Mouse (Mus musculus) neural tube, embryonic 11.5 days (tissue): ENCODE data around the gene 2900026A02Rik. TPM values are rescaled to one million over a fixed set of nuclear protein-coding genes. Genes with fewer than 3 reads are reported as not detected.
A peak's percentile ranks its signal among the peaks of the same experiment; 100 is the strongest.

Experiments used
- ATAC-seq: fragments of 200-750 bp; cut with Nextera tagmentation; 2 replicates; pipeline ENCODE4 v1.8.0; 2017; ENCODE audit warnings: moderate number of reproducible peaks, mild to moderate bottlenecking, moderate TSS enrichment, moderate library complexity; ENCODE audit not compliant: insufficient read depth, low FRiP score, low TSS enrichment
- DNase-seq: peaks from one replicate; pipeline ENCODE4 v3.0.0-alpha.2; 2015; ENCODE audit warnings: low spot score
- H3K27ac ChIP-seq: fragments of 300-500 bp; sonication (generic); 2 replicates; pipeline ENCODE4 v1.5.1; 2014; ENCODE audit warnings: low read depth, mild to moderate bottlenecking, low read length
- H3K27me3 ChIP-seq: fragments of 300-500 bp; sonication (generic); 2 replicates; pipeline ENCODE4 v1.6.1; 2014; ENCODE audit warnings: mild to moderate bottlenecking, low read length, mixed read lengths; ENCODE audit not compliant: control insufficient read depth, insufficient read depth
- H3K36me3 ChIP-seq: fragments of 300-500 bp; sonication (generic); 2 replicates; pipeline ENCODE4 v1.6.1; 2014; ENCODE audit warnings: mild to moderate bottlenecking, low read length, moderate library complexity, mixed read lengths; ENCODE audit not compliant: control insufficient read depth, insufficient read depth
- H3K4me1 ChIP-seq: fragments of 300-500 bp; sonication (generic); 2 replicates; pipeline ENCODE4 v1.6.1; 2014; ENCODE audit warnings: low read length, mixed read lengths; ENCODE audit not compliant: control insufficient read depth, insufficient read depth
- H3K4me2 ChIP-seq: fragments of 300-500 bp; sonication (generic); 2 replicates; pipeline ENCODE4 v1.6.1; 2014; ENCODE audit warnings: low read depth, mild to moderate bottlenecking, moderate library complexity
- H3K4me3 ChIP-seq: fragments of 300-500 bp; sonication (generic); 2 replicates; pipeline ENCODE4 v1.5.1; 2014; ENCODE audit warnings: low read depth, low read length
- H3K9ac ChIP-seq: fragments of 300-500 bp; sonication (generic); 2 replicates; pipeline ENCODE4 v1.6.1; 2014; ENCODE audit warnings: mild to moderate bottlenecking, low read length
- H3K9me3 ChIP-seq: fragments of 300-500 bp; sonication (generic); 2 replicates; pipeline ENCODE4 v1.6.1; 2016; ENCODE audit warnings: low read length; ENCODE audit not compliant: control insufficient read depth
- WGBS: fragments of 180-500 bp; shearing (Covaris S2); extraction: QIAGEN DNeasy Blood & Tissue Kit; methylation state at CpG from one replicate; pipeline ENCODE4 v1.1.7; 2014; 5-methylcytosine and 5-hydroxymethylcytosine counted together
- polyA plus RNA-seq: library from polyadenylated mRNA; unstranded; fragments of >200 nt; fragmentation: Nextera tagmentation; extraction: Ambion mirVana; gene quantifications from 2 replicates; pipeline ENCODE4 v1.2.1, GENCODE M21; 2014

Gene 2900026A02Rik
- polyA plus RNA-seq, 1 experiment from 2014 or later, result 1.3 TPM

DNA sequence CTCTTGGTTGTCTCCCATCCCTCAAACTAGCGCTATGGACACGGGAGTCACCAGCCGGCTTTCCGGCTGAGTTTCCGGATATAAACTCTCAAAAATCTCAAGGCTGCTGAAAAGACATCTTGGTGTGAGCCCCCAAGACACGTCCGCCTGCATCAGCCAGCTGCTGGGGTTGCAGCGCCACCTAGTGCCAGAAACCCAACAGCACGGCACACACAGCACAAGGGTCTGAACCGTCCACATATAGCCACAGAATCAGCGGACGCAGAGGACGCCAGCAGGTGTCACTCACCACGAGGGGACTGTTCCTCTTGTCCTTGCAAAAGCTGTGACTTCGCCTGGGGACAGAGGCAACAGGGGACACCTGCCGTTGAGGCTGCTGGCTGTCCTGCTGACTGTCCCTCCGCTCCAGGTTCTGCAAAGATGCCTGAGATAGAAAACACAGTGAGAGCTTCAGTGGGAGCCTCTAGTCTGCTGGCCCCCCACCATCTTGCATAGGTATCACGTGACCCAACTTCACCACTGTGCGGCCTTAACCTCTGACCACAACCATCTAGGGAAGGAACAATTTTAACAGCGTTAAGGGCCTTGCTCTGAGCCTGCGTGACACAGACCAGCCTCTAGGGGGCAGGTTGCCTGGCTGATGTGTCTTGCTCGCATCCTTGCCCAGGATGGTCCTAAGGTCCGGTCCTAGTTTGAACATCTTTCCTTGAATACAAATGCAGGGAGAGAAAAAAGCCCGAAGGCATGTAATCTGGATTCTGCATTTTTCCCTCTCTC is 45.9 kb downstream of the 2900026A02Rik start:
- DNase-seq (peak; percentile 61), ATAC-seq (no peak)
- no peak overlapping the region for H3K4me2 ChIP-seq
- no peaks in the 10 kb centered on the region for H3K36me3 ChIP-seq
- no peaks in the 10 kb centered on the region for H3K9me3 ChIP-seq
- H3K27ac ChIP-seq, result no peak overlapping the region
- peaks cover 4% of the 10 kb centered on the region; the same call in 1 of the 2 replicates for H3K4me1 ChIP-seq
- 50% methylated on average over 24 of the region's 24 CpGs for WGBS
- H3K27me3 ChIP-seq, result no peaks in the 10 kb centered on the region
- H3K4me3 ChIP-seq, result no peak overlapping the region
- H3K9ac ChIP-seq, result no peak overlapping the region

DNA sequence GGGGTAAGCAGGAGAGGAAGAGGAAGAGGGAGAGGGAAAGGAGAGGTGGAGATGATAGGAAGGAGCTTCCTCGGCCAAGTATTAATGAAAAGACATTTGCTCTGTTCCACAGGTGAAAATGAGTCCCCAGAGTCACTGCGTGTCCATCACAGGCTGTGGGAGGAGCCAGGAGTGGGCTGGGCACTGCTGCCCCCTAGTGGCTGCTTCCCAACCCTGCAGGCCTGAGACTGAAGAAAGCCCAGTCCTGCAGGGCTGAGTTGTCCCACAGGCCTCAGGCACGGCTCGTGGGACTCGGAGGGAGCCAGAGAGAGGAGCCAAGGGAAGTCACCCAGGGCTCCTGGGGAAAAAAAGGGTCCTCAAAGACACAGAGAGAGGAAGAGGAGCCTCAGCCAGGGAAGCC is 47.7 kb downstream of the 2900026A02Rik start:
- H3K27ac ChIP-seq, result no peak overlapping the region
- H3K9ac ChIP-seq, result no peak overlapping the region
- ATAC-seq (no peak), DNase-seq (peak; percentile 83)
- no peaks in the 10 kb centered on the region for H3K4me1 ChIP-seq
- no peaks in the 10 kb centered on the region for H3K36me3 ChIP-seq
- no peaks in the 10 kb centered on the region for H3K9me3 ChIP-seq
- H3K4me3 ChIP-seq, result no peak overlapping the region
- no peak overlapping the region for H3K4me2 ChIP-seq
- no peaks in the 10 kb centered on the region for H3K27me3 ChIP-seq
- 22% methylated on average over 5 of the region's 5 CpGs for WGBS

DNA sequence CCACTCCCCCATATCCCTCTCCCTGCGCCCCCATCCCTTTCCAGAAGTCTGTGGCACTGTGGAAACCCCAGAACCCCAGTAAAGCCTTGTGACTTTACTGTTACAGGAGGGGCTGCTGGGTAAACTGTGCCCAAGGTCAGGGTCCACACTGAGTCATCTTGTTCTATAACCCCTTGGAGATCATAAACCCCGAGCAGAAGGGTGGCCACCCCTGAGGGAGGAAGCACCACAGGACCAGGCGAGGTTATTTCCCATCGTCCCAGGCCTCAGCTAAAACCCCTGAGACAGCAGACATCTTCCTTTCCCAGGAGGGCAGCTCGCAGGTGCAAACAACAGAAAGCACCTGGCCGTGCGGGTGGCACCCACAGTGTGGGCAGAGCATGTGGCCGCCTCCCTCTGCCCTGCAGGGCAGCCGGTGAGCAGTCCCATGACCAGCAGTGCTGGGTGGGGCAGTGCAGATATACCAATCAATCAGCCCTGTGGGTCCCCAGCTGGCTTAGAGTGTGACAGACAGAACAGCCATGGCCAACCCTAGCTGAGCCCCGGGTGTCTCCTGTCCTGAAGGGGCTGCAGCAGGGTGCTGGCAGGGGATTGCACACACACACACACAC is 49.0 kb downstream of the 2900026A02Rik start:
- no peak overlapping the region for H3K4me3 ChIP-seq
- H3K4me2 ChIP-seq, result no peak overlapping the region
- 81% methylated on average over 10 of the region's 10 CpGs for WGBS
- ATAC-seq (no peak), DNase-seq (no peak)
- H3K9me3 ChIP-seq, result no peaks in the 10 kb centered on the region
- no peak overlapping the region for H3K9ac ChIP-seq
- no peaks in the 10 kb centered on the region for H3K27me3 ChIP-seq
- H3K27ac ChIP-seq, result no peak overlapping the region
- no peaks in the 10 kb centered on the region for H3K4me1 ChIP-seq
- no peaks in the 10 kb centered on the region for H3K36me3 ChIP-seq

DNA sequence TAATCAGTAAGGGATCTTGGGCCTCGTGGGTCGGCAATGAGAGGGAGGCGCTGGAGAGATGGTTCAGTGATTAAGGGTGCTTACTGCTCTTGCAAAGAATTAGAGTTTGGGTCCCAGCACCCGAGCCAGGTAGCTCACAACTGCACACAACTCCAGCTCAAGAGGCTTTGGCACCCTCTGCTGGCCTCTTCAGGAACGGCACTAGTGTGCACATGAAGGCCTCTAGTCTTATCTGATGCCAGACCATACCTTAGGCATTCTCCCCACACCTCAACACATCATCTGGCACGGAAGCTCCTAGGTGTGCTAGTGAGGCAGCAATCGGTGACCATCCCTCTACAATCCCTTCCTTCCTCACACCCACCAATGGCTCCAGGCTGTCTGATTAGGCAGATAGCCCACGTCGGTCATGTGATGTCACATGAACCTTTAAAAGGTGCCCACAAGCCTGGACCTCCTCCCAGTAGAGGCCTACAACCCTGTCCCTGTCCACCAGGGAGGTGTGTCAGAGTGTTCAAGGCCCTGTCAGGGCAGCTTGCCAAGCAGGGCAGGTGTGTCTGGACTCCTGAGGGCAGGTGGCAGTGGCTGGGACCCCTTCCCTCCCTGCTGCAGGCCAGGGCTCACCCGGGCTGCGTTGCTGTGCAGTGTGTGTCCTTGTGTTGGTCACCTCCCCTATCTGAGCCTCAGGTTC is 50.8 kb downstream of the 2900026A02Rik start:
- WGBS, result 92% methylated on average over 11 of the region's 11 CpGs
- ATAC-seq, result no peak
- peaks cover under 1% of the 10 kb centered on the region; the same call in 1 of the 2 replicates for H3K4me1 ChIP-seq
- H3K9ac ChIP-seq, result no peak overlapping the region
- H3K36me3 ChIP-seq, result no peaks in the 10 kb centered on the region
- DNase-seq, result no peak
- H3K27ac ChIP-seq, result no peak overlapping the region
- no peaks in the 10 kb centered on the region for H3K9me3 ChIP-seq
- H3K27me3 ChIP-seq, result no peaks in the 10 kb centered on the region
- no peak overlapping the region for H3K4me2 ChIP-seq
- H3K4me3 ChIP-seq, result no peak overlapping the region

DNA sequence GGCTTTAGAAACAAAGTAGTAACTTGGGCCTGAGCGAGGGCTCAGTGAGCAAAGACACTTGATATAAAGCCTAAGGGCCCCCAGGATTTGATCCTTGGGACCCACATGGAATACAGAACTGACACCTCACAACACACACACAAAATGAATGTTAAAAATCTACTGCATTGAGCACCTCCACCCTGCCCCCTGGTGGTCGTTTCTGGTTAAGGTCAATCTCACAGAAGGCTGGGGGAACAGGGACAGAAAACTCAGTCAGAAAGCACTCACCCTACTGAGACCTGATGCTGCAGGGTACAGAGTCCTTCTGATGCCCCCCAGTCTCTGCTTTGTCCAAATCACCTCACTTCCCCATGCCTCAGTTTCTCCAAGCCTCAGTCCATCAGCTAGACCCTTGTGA is 53.3 kb downstream of the 2900026A02Rik start:
- WGBS, result 40% methylated on average over 2 of the region's 2 CpGs
- no peak overlapping the region for H3K27ac ChIP-seq
- ATAC-seq (no peak), DNase-seq (no peak)
- H3K9me3 ChIP-seq, result no peaks in the 10 kb centered on the region
- no peaks in the 10 kb centered on the region for H3K27me3 ChIP-seq
- no peak overlapping the region for H3K4me3 ChIP-seq
- no peak overlapping the region for H3K4me2 ChIP-seq
- no peak overlapping the region for H3K9ac ChIP-seq
- H3K36me3 ChIP-seq, result no peaks in the 10 kb centered on the region
- H3K4me1 ChIP-seq, result peaks cover 7% of the 10 kb centered on the region

DNA sequence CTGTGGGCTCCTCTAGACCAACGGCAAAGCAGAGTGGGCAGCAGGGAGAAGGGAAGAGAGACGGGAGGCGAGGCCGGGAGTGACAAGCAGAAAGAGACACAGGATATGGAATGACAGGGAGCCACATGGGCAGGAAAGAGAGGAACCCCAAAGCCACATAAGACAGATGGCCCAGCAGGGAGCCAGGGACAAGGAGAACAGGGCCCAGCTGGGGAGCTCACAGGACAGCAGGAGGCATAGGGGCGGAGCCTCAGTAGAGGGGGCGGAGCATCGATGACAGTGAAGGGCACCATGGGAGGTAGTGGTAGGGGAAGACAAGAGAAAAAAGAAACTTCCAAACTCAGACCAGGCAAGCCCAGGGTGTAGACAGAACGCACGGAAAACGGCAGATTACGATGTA is 55.6 kb downstream of the 2900026A02Rik start:
- no peaks in the 10 kb centered on the region for H3K9me3 ChIP-seq

DNA sequence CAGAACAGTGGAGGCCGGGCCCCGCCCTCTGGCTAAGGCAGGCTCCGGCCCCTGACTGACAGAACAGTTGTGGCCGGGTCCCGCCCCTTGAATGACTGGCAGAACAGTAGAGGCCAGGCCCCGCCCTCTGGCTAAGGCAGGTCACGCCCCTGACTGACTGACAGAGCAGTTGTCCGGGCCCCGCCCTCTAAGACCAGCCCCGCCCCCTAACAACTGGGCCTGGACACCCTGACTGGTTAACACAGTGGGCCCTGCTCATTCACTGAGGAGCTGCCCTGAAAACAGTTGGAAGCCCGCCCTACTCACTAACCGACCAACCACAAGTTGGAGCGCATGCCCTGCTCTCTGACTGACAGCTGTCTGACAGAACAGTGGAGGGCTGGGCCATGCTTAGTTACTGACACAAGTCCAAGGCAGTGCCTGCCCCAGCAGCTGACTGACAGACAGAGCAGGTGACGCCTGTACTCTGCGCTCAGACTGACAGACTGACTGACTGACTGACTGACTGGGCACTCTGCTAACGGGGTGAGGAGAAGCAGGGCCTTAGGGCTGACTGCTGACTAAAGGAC is 56.1 kb downstream of the 2900026A02Rik start:
- Histone ChIP-seq H3K27me3 (no peaks in the 10 kb centered on the region), H3K9me3 (no peaks in the 10 kb centered on the region), H3K9ac (no peak overlapping the region), H3K27ac (peak overlapping the region; percentile 39; the same call in 1 of the 2 replicates), H3K36me3 (no peaks in the 10 kb centered on the region), H3K4me1 (peaks cover 13% of the 10 kb centered on the region), H3K4me3 (no peak overlapping the region), H3K4me2 (peak overlapping the region; percentile 5; the same call in 1 of the 2 replicates)
- 8% methylated on average over 16 of the region's 16 CpGs for WGBS
- DNase-seq (peak; percentile 80), ATAC-seq (peak; percentile 79)

More for the DNA sequence above, 55.6 kb downstream of the 2900026A02Rik start:
- peaks cover 10% of the 10 kb centered on the region for H3K4me1 ChIP-seq
- no peak overlapping the region for H3K9ac ChIP-seq
- H3K4me2 ChIP-seq, result no peak overlapping the region
- no peak for ATAC-seq
- no peaks in the 10 kb centered on the region for H3K27me3 ChIP-seq
- no peak overlapping the region for H3K4me3 ChIP-seq
- no peaks in the 10 kb centered on the region for H3K36me3 ChIP-seq
- WGBS, result 43% methylated on average over 11 of the region's 11 CpGs
- peak overlapping the region; percentile 39; the same call in 1 of the 2 replicates for H3K27ac ChIP-seq
- peak; percentile 52 for DNase-seq

DNA sequence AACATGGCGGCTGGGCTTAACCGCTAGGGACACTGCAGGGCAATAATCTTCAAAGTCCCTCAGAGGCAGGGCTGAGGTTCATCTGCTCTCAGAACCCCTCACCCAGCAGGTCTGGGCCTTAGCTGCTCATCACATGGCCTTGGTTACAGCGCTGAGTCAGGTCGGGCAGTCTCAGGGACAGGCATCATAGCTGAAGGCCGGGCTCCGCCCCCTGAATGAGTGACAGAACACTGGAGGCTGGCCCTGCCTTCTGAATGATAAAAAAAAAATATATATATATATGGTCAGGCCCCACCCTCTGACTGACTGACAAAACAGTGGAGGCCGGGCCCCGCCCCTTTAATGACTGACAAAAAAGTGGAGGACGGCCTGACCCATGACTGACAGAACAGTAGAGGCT is 56.6 kb downstream of the 2900026A02Rik start:
- DNase-seq (no peak), ATAC-seq (peak; percentile 21; the same call in 1 of the 2 replicates)
- Histone ChIP-seq H3K27me3 (no peaks in the 10 kb centered on the region), H3K4me3 (no peak overlapping the region), H3K9me3 (no peaks in the 10 kb centered on the region), H3K4me1 (peaks cover 13% of the 10 kb centered on the region), H3K9ac (no peak overlapping the region), H3K27ac (no peak overlapping the region), H3K4me2 (peak overlapping the region; percentile 5; the same call in 1 of the 2 replicates), H3K36me3 (no peaks in the 10 kb centered on the region)
- WGBS, result 26% methylated on average over 9 of the region's 9 CpGs
